Mouse (Mus musculus): ENCODE results near the gene Rapgef4. TPM values are rescaled to one million over a fixed set of nuclear protein-coding genes. Genes with fewer than 3 reads are reported as not detected.
A peak's percentile ranks its signal among the peaks of the same experiment; 100 is the strongest.

Gene Rapgef4
- polyA plus RNA-seq, 1 experiment = 0.08 TPM

GRCm38 (mm10) chr2:72031717-72032116 lies 50.7 kb downstream of the Rapgef4 start:
- H3K36me3 ChIP-seq (ENCODE audit: control insufficient read depth, insufficient read depth) = no peaks in the 10 kb centered on the region
- no peak overlapping the region for H3K4me3 ChIP-seq (ENCODE audit: insufficient read depth, poor library complexity, severe bottlenecking)
- no peaks in the 10 kb centered on the region for H3K79me3 ChIP-seq (ENCODE audit: low read depth)
- H3K27me3 ChIP-seq (ENCODE audit: control insufficient read depth, insufficient read depth, insufficient read length) = no peaks in the 10 kb centered on the region
- H3ac ChIP-seq (ENCODE audit: control insufficient read depth, insufficient read length, low read depth) = no peak overlapping the region
- TF ChIP-seq FOSL1 (IDR thresholded peaks at IDR 0.05; ENCODE audit: insufficient read depth, low read length, poor library complexity, severe bottlenecking) = no peak
- no peak for TF ChIP-seq USF1 (IDR thresholded peaks at IDR 0.05; ENCODE audit: low read depth)
- TF ChIP-seq MYOG (IDR thresholded peaks at IDR 0.05; ENCODE audit: control insufficient read depth, extremely low read depth, insufficient read length) = no peak
- no peak for TF ChIP-seq MAX (IDR thresholded peaks at IDR 0.05)
- no peak for TF ChIP-seq CEBPB (IDR thresholded peaks at IDR 0.05; ENCODE audit: low read depth)
- no peak for TF ChIP-seq MYOD1 (IDR thresholded peaks at IDR 0.05; ENCODE audit: control insufficient read depth, insufficient read length, low read depth)
- TF ChIP-seq CTCF (IDR thresholded peaks at IDR 0.05; ENCODE audit: control insufficient read depth, insufficient read depth, insufficient read length) = no peak
- no peaks in the 10 kb centered on the region for H3K79me2 ChIP-seq (ENCODE audit: control insufficient read depth, insufficient read depth)

GRCm38 (mm10) chr2:72035616-72036015 lies 54.6 kb downstream of the Rapgef4 start:
- Histone ChIP-seq H3K79me2 (ENCODE audit: control insufficient read depth, insufficient read depth) (no peaks in the 10 kb centered on the region), H3K27me3 (ENCODE audit: control insufficient read depth, insufficient read depth, insufficient read length) (no peaks in the 10 kb centered on the region), H3K4me3 (ENCODE audit: insufficient read depth, poor library complexity, severe bottlenecking) (no peak overlapping the region), H3K79me3 (ENCODE audit: low read depth) (no peaks in the 10 kb centered on the region), H3ac (ENCODE audit: control insufficient read depth, insufficient read length, low read depth) (no peak overlapping the region), H3K36me3 (ENCODE audit: control insufficient read depth, insufficient read depth) (no peaks in the 10 kb centered on the region)
- no peak for TF ChIP-seq CEBPB (IDR thresholded peaks at IDR 0.05; ENCODE audit: low read depth)
- no peak for TF ChIP-seq MYOG (IDR thresholded peaks at IDR 0.05; ENCODE audit: control insufficient read depth, extremely low read depth, insufficient read length)
- peak; percentile 56 for TF ChIP-seq CTCF (IDR thresholded peaks at IDR 0.05; ENCODE audit: control insufficient read depth, insufficient read depth, insufficient read length)

GRCm38 (mm10) chr2:72037357-72037756 lies 56.3 kb downstream of the Rapgef4 start:
- no peak overlapping the region for H3K4me3 ChIP-seq (ENCODE audit: insufficient read depth, poor library complexity, severe bottlenecking)
- H3K36me3 ChIP-seq (ENCODE audit: control insufficient read depth, insufficient read depth) = no peaks in the 10 kb centered on the region
- no peaks in the 10 kb centered on the region for H3K27me3 ChIP-seq (ENCODE audit: control insufficient read depth, insufficient read depth, insufficient read length)
- TF ChIP-seq MYOG (IDR thresholded peaks at IDR 0.05; ENCODE audit: control insufficient read depth, extremely low read depth, insufficient read length) (no peak), FOSL1 (IDR thresholded peaks at IDR 0.05; ENCODE audit: insufficient read depth, low read length, poor library complexity, severe bottlenecking) (no peak), USF1 (IDR thresholded peaks at IDR 0.05; ENCODE audit: low read depth) (no peak), CTCF (IDR thresholded peaks at IDR 0.05; ENCODE audit: control insufficient read depth, insufficient read depth, insufficient read length) (no peak), CEBPB (IDR thresholded peaks at IDR 0.05; ENCODE audit: low read depth) (no peak), MAX (IDR thresholded peaks at IDR 0.05) (no peak)
- no peak overlapping the region for H3ac ChIP-seq (ENCODE audit: control insufficient read depth, insufficient read length, low read depth)
- no peaks in the 10 kb centered on the region for H3K79me2 ChIP-seq (ENCODE audit: control insufficient read depth, insufficient read depth)
- no peaks in the 10 kb centered on the region for H3K79me3 ChIP-seq (ENCODE audit: low read depth)

- Histone ChIP-seq H3K79me2 (ENCODE audit: control insufficient read depth, insufficient read depth) (no peaks in the 10 kb centered on the region), H3K79me3 (ENCODE audit: low read depth) (no peaks in the 10 kb centered on the region), H3K27me3 (ENCODE audit: control insufficient read depth, insufficient read depth, insufficient read length) (no peaks in the 10 kb centered on the region), H3ac (ENCODE audit: control insufficient read depth, insufficient read length, low read depth) (no peak overlapping the region), H3K36me3 (ENCODE audit: control insufficient read depth, insufficient read depth) (no peaks in the 10 kb centered on the region), H3K4me3 (ENCODE audit: insufficient read depth, poor library complexity, severe bottlenecking) (no peak overlapping the region)
- TF ChIP-seq CEBPB (IDR thresholded peaks at IDR 0.05; ENCODE audit: low read depth) (no peak), MAX (IDR thresholded peaks at IDR 0.05) (no peak), MYOG (IDR thresholded peaks at IDR 0.05; ENCODE audit: control insufficient read depth, extremely low read depth, insufficient read length) (no peak), USF1 (IDR thresholded peaks at IDR 0.05; ENCODE audit: low read depth) (no peak), CTCF (IDR thresholded peaks at IDR 0.05; ENCODE audit: control insufficient read depth, insufficient read depth, insufficient read length) (peak; percentile 50), MYOD1 (IDR thresholded peaks at IDR 0.05; ENCODE audit: control insufficient read depth, insufficient read length, low read depth) (no peak)
Measured at GRCm38 (mm10) chr2:72038235-72038634, 57.2 kb downstream of the Rapgef4 start.

GRCm38 (mm10) chr2:72038651-72039251 lies 57.7 kb downstream of the Rapgef4 start:
- Histone ChIP-seq H3K79me2 (ENCODE audit: control insufficient read depth, insufficient read depth) (no peaks in the 10 kb centered on the region), H3K79me3 (ENCODE audit: low read depth) (no peaks in the 10 kb centered on the region), H3K4me3 (ENCODE audit: insufficient read depth, poor library complexity, severe bottlenecking) (no peak overlapping the region), H3K27me3 (ENCODE audit: control insufficient read depth, insufficient read depth, insufficient read length) (no peaks in the 10 kb centered on the region), H3K36me3 (ENCODE audit: control insufficient read depth, insufficient read depth) (no peaks in the 10 kb centered on the region), H3ac (ENCODE audit: control insufficient read depth, insufficient read length, low read depth) (no peak overlapping the region)
- no peak for TF ChIP-seq MYOG (IDR thresholded peaks at IDR 0.05; ENCODE audit: control insufficient read depth, extremely low read depth, insufficient read length)
- no peak for TF ChIP-seq MAX (IDR thresholded peaks at IDR 0.05)
- TF ChIP-seq CTCF (IDR thresholded peaks at IDR 0.05; ENCODE audit: control insufficient read depth, insufficient read depth, insufficient read length) = no peak
- no peak for TF ChIP-seq USF1 (IDR thresholded peaks at IDR 0.05; ENCODE audit: low read depth)
- no peak for TF ChIP-seq MYOD1 (IDR thresholded peaks at IDR 0.05; ENCODE audit: control insufficient read depth, insufficient read length, low read depth)
- TF ChIP-seq FOSL1 (IDR thresholded peaks at IDR 0.05; ENCODE audit: insufficient read depth, low read length, poor library complexity, severe bottlenecking) = no peak
- no peak for TF ChIP-seq CEBPB (IDR thresholded peaks at IDR 0.05; ENCODE audit: low read depth)

GRCm38 (mm10) chr2:72039522-72040045 lies 58.5 kb downstream of the Rapgef4 start:
- no peaks in the 10 kb centered on the region for H3K79me2 ChIP-seq (ENCODE audit: control insufficient read depth, insufficient read depth)
- no peaks in the 10 kb centered on the region for H3K79me3 ChIP-seq (ENCODE audit: low read depth)
- TF ChIP-seq MYOG (IDR thresholded peaks at IDR 0.05; ENCODE audit: control insufficient read depth, extremely low read depth, insufficient read length) (no peak), CTCF (IDR thresholded peaks at IDR 0.05; ENCODE audit: control insufficient read depth, insufficient read depth, insufficient read length) (no peak), FOSL1 (IDR thresholded peaks at IDR 0.05; ENCODE audit: insufficient read depth, low read length, poor library complexity, severe bottlenecking) (no peak)
- no peak overlapping the region for H3ac ChIP-seq (ENCODE audit: control insufficient read depth, insufficient read length, low read depth)
- no peak overlapping the region for H3K4me3 ChIP-seq (ENCODE audit: insufficient read depth, poor library complexity, severe bottlenecking)
- no peaks in the 10 kb centered on the region for H3K27me3 ChIP-seq (ENCODE audit: control insufficient read depth, insufficient read depth, insufficient read length)
- no peaks in the 10 kb centered on the region for H3K36me3 ChIP-seq (ENCODE audit: control insufficient read depth, insufficient read depth)
